Mouse (Mus musculus): ENCODE data around the gene Gm42906.

Gm42906 gene

DNA sequence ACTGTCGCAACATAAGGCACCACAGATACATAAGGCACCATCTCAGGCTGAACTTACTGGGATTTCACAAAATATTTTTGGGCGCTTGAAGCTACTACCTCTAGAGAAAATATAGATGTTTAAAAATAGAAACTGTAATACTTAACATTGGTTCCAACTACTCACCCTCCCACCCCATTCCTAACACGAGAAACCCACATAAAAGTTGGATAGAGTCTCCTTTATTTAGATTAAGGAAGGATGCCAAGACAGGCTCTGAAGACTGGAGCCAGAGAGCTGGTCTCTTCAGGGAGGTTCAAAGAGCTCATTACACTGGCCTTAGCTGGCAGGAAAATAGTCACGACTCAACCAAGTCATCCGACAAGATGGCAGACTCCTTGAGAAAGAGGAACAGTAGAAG, 361.9 kb downstream of the Gm42906 start:
- no peak for DNase-seq (ENCODE audit: low spot score in 2 of 2)

DNA sequence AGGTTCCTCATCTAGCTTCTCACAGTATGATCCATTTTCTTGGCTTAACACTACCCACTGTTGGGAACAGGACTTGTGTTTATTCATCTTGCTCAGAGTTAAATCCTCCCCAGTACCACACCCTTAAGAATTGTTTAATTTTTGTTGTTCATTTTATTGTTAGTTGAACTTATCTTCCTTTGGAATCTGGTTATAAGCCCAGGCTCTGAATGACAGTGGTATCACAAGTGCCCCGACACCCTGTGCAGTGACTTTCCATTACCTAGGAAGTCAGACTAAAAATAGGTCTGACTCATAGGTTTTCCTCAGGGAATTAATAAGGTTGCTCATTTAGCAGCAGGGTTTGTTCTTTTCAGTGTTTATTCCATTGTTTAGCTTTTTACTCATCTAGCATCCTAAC, 362.7 kb downstream of the Gm42906 start:
- DNase-seq (ENCODE audit: low spot score in 2 of 2), result no peak

- no peak for DNase-seq (ENCODE audit: low spot score in 2 of 2)
These were observed 366.0 kb downstream of the Gm42906 start for GRCm38 (mm10) chr5:151061942-151062341.

DNA sequence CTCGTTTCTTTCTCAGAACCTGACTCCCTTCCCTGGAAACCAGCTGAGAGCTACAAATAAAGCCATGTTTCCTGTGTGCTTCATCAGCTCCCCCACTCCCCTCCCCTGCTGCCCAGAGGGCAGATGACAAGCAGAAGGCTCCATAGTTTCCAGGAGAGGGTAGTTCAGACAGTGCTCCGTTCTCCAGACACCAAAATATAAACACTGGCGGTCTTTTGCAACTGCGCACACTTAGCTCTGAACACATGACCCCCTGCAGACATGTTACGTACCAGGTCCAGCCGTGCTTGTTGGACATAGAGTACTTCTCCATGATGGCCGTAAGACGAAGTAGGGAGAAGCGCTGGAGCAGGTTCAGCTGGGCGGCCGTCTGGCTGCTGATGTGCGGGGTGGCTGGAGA, 367.5 kb downstream of the Gm42906 start:
- DNase-seq (ENCODE audit: low spot score in 2 of 2), result no peak

GRCm38 (mm10) chr5:151059772-151060171, 368.2 kb downstream of the Gm42906 start:
- no peak for DNase-seq (ENCODE audit: low spot score in 2 of 2)

DNA sequence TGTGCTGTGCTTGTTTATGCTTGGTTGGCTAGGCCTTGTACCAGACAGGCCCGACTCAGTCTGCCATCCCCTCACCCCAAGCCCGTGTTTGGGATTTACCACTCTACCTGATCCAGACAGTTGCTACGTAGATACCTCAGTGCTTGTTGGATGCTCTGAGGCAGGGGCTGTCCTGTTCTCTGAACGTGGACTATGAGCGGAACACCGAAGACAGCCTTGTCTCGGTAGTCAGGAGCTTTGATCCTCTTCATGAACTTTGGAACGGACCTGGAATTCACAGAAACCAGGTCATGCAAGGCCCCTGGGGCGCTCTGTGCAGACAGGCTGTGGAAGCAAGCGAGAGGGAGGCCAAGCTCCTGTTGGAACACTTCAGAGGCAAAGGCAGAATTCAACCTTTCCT, 368.6 kb downstream of the Gm42906 start:
- no peak for DNase-seq (ENCODE audit: low spot score in 2 of 2)

DNA sequence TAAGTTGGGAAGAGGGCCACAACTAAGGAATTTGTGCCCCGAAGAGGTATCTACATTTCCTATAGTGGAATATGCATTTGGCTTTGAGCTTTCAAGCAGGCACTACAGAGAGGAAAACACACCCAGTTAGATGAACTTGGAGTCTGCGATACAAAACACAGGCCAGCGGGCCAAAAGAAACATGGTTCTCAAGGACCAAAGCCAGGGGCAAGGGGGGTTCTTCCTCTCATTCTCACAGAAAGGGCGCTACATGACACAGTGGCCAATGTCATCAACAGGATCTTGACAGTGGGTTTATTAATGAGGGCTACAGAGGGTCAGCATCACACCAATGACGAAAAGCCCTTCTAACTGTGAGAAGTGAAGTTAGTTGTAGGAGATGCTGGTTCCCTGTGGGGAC, 370.2 kb downstream of the Gm42906 start:
- DNase-seq (ENCODE audit: low spot score in 2 of 2), result no peak

- no peak for DNase-seq (ENCODE audit: low spot score in 2 of 2)
These were observed 371.1 kb downstream of the Gm42906 start for GRCm38 (mm10) chr5:151056920-151057294.

DNA sequence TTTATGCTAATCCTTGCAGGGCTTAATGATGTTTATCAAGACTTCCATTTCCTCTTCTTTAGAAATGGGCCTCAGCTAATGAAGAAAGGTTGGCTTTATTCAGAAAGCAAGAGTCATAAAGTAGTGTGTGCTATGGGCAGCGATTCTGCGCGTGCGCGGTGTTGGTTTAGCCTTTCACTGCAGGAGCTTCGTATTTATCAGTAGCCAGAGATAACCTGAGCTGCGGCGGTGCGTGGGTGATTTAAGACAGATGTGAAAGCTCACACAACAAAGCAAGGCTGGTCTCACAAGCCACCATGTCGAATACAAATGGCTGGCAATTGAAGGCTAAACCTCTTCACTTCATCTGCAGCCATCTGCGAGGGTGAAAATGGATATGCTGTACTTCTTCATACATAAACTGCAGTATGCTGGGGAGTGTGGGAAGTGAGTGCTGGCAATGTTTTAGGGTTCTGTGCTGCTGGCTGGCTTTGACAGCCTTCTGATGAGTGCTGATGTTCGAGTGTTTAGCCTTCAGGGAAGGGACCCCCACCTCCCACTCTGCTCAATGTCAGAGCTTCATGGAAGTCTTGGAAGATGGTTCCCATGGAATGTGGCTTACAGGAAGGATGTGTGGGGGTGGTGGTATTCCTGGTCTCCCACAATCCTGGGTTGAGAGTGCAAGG, 371.6 kb downstream of the Gm42906 start:
- no peak for DNase-seq (ENCODE audit: low spot score in 2 of 2)

DNA sequence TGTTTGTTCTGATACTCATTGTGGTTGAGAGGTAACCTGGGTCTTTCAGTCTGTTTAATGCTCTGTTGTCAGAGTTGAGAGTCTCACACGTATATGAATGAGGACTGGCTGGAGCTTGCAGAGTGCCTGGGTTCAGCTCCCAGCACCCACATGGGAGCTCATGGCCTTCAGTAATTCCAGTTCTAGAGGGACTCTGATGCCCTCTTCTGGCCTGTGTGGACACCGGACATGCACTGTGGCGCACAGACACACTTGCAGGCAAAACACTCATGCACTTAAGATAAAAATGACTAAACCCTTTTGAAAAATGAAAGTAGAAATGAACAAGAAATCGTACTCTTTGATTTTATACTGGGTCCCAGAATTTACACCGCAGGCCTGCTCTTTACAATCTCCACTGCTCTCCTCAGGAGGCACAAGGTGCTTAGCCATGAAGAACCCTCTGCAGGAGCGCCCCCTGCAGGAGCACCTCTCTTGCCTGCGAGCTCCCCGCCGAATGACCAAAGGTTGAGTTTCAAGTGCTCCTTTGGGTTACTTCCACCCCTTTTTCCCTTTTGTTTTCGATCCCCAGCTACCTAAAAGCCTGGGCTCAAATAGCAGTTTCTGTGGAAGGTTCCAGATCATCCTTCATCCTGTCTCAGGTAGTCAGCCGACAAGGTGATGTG, 372.4 kb downstream of the Gm42906 start:
- no peak for DNase-seq (ENCODE audit: low spot score in 2 of 2)

- DNase-seq (ENCODE audit: low spot score in 2 of 2), result no peak
These were observed 373.2 kb downstream of the Gm42906 start for GRCm38 (mm10) chr5:151054743-151055114.

- no peak for DNase-seq (ENCODE audit: low spot score in 2 of 2)
These were observed 373.7 kb downstream of the Gm42906 start for GRCm38 (mm10) chr5:151054100-151054742.

DNA sequence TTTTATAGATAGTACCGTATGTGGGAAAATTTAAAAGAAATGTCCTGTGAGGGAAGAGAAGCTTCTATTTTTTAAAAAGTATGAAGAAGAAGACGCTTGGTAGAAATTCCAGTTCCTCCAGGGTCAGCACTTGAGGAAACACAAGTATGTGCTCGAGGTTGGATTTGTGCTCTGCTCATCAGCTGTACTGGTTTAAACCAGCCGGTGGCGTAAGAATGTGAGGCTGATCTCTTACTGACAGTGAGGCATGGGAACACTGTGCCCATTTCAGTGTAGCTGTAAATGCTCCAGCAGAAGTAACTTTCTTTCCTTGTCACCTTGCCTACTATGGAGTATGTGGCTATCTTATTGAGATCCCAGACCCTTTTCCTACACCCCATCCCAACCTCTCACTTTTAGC, 374.8 kb downstream of the Gm42906 start:
- DNase-seq (ENCODE audit: low spot score in 2 of 2), result no peak

GRCm38 (mm10) chr5:151052331-151052730, 375.6 kb downstream of the Gm42906 start:
- no peak for DNase-seq (ENCODE audit: low spot score in 2 of 2)

DNA sequence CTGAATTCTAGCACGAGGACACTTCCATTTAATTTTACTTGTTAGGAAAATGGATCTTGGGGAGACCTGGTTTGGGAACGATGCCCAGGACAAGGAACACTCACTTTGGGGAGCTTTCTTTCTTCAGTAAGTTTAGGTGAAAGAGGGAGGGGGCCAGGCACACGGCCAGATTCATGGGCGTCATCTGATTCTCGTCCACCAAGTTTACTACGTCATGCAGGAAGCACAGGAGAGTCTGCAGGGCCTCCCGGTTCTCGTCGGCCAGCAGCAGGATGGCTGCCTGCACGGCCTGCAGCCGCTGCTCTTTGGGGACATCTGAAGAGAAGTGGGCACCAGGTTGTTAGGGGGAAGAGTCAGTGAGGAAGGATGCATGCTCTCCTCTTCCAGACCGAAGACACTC, 380.5 kb downstream of the Gm42906 start:
- DNase-seq (ENCODE audit: low spot score in 2 of 2), result no peak

GRCm38 (mm10) chr5:151046917-151047316, 381.0 kb downstream of the Gm42906 start:
- DNase-seq (ENCODE audit: low spot score in 2 of 2), result no peak

DNA sequence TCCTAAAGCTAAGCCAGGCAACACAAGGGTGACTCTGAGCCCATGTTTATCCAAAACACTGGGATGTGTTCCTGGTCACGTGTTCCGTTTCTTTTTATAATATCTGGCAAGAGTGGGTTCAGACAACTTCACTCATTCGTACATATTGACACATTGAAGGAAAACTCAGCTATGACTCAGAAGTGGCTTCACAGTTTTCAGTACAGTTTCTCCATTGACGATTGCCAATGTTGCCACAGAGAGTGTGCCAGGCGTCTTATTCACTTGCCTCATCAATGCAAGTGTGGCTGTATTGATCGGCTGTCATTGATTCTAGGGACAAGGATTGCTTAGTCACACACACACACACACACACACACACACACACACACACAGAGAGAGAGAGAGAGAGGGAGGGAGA, 381.8 kb downstream of the Gm42906 start:
- no peak for DNase-seq (ENCODE audit: low spot score in 2 of 2)

DNA sequence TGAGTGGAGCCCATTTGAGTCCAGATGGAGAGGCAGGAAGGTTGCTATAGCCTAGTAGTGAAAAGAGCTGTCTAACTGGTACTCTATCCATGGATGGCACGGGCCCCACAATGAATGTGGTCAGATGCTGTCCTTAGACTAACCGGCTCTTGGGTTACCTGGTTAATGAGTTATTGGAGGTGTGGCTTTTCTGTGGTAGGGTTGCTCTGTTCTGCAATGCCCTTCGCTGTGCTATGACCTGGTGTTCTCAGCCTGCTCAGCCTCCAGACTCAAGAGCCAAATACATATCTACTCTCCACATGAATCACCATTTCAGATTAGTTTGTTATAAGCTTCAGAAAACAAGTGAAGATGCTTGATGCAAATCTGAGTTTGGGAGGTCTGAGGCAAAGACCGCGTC, 385.1 kb downstream of the Gm42906 start:
- no peak for DNase-seq (ENCODE audit: low spot score in 2 of 2)

DNA sequence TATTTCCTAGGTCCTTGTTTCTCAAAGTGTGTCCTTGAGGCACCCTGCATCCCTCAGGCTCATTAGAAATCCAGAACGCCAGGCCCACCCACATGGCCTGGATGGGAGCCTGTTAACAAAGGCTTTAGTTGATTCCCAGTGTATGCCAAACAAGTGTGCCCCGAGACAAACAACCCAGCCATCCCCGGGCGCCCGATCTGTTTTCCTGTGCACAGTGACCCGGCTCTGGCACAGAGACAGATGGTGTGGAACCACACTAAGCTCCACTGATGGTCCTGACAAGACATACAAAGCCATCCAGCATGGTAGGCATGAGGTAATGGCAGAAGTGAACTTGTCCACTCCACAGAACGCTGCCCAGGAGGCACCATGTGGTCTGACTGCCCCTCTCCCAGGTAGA, 390.1 kb downstream of the Gm42906 start:
- no peak for DNase-seq (ENCODE audit: low spot score in 2 of 2)

GRCm38 (mm10) chr5:151034715-151035512, 393.0 kb downstream of the Gm42906 start:
- no peak for DNase-seq (ENCODE audit: low spot score in 2 of 2)

- DNase-seq (ENCODE audit: low spot score in 2 of 2), result no peak
These were observed 399.1 kb downstream of the Gm42906 start for GRCm38 (mm10) chr5:151028906-151029305.

DNA sequence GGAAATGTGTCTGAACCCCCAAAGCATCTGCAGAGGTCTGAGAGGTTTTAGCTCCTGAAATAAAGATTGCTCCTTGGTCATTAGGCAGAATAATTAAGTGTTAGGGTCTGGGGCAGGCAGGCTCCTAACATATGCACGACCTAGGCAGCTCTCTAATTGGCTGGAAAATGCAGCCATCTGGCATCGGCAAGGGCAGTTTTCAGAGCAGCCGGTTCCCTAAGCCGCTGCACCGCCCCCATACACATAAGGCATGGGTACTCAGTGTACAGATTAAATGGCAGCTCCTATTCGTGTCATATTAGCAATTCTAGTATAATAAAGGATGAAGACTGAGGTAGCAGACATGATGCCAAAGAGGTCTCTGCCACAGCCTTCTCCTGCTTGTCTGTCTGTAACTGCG, 400.8 kb downstream of the Gm42906 start:
- no peak for DNase-seq (ENCODE audit: low spot score in 2 of 2)

DNA sequence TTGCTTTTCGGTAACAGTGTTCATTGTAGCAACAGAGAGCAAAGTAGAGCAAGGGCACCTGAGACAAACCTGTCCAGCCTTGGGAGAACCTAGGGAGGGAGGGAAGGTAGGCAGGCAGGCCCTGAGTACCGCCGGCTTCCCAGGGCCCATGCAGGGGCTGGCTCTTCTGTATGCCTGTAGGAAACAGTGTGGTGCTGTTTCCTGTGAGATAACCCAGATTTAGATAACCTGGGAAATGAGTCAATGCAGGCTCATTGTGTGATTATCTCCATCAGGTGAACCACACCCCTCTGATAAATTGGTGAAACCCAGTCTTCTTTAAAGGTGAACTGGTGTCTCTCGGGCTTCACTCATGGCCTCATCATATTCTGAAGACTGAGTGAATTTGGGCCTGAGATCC, 401.9 kb downstream of the Gm42906 start:
- no peak for DNase-seq (ENCODE audit: low spot score in 2 of 2)

Data from spleen, postnatal 10 days (tissue).